Mouse (Mus musculus) lung, postnatal 36 days (tissue): ENCODE measurements at regions not wholly inside any gene's neighbourhood (a gene's known extent, or its start where the extent isn't known, plus 50 kb on each side); places are given as distances from the start of the nearest gene placed in this dataset.
A peak's percentile ranks its signal among the peaks of the same experiment; 100 is the strongest.

Experiments
- DNase-seq: peaks from one replicate; pipeline ENCODE4 v3.0.0; 2022; ENCODE audit warnings: mixed read lengths

GRCm38 (mm10) chr4:45703997-45704396 is 94.8 kb upstream of the Aldh1b1 start:
- DNase-seq: no peak

GRCm38 (mm10) chr4:45699601-45700000 is 99.2 kb upstream of the Aldh1b1 start:
- DNase-seq: no peak

GRCm38 (mm10) chr4:45695239-45695638 is 103.6 kb upstream of the Aldh1b1 start:
- no peak for DNase-seq

GRCm38 (mm10) chr4:45689991-45690916 is 108.6 kb upstream of the Aldh1b1 start:
- DNase-seq: no peak

- DNase-seq: no peak
Measured at GRCm38 (mm10) chr4:45689572-45689971, 109.2 kb upstream of the Aldh1b1 start.

GRCm38 (mm10) chr4:45688233-45688632 is 110.6 kb upstream of the Aldh1b1 start:
- DNase-seq: no peak

- DNase-seq: no peak
Measured at GRCm38 (mm10) chr4:45685031-45685430, 113.8 kb upstream of the Aldh1b1 start.

GRCm38 (mm10) chr4:45683205-45683604 is 115.6 kb upstream of the Aldh1b1 start:
- DNase-seq: no peak

GRCm38 (mm10) chr4:45682746-45683145 is 116.1 kb upstream of the Aldh1b1 start:
- DNase-seq: no peak

GRCm38 (mm10) chr4:45676137-45676536 is 122.7 kb upstream of the Aldh1b1 start:
- DNase-seq: peak; percentile 20

GRCm38 (mm10) chr4:45674291-45674690 is 124.5 kb upstream of the Aldh1b1 start:
- DNase-seq: no peak

GRCm38 (mm10) chr4:45673081-45673819 is 125.6 kb upstream of the Aldh1b1 start:
- DNase-seq: no peak

GRCm38 (mm10) chr4:45672262-45673076 is 126.4 kb upstream of the Aldh1b1 start:
- no peak for DNase-seq

- DNase-seq: no peak
Measured at GRCm38 (mm10) chr4:45664372-45664771, 132.1 kb upstream of the Shb start.

GRCm38 (mm10) chr4:45657350-45657978 is 125.2 kb upstream of the Shb start:
- DNase-seq: no peak

GRCm38 (mm10) chr4:45655780-45656179 is 123.5 kb upstream of the Shb start:
- no peak for DNase-seq

GRCm38 (mm10) chr4:45654804-45655155 is 122.5 kb upstream of the Shb start:
- DNase-seq: no peak

- no peak for DNase-seq
Measured at GRCm38 (mm10) chr4:45654019-45654803, 121.9 kb upstream of the Shb start.

GRCm38 (mm10) chr4:45648884-45649577 is 116.8 kb upstream of the Shb start:
- DNase-seq: no peak

- DNase-seq: no peak
Measured at GRCm38 (mm10) chr4:45647514-45647913, 115.2 kb upstream of the Shb start.

GRCm38 (mm10) chr4:45642604-45643003 is 110.3 kb upstream of the Shb start:
- no peak for DNase-seq
